Mouse (Mus musculus) MN1 (cell line): ENCODE data around the gene Actn3.
"Not testable (repeated sequence)": the region's sequence is repeated elsewhere in the genome, so short reads cannot be mapped to it uniquely, and the experiment has no call there.

Experiments used
- DNase-seq: peaks from one replicate; pipeline ENCODE4 v3.0.0-alpha.2; 2016; ENCODE audit warnings: low spot score

The Actn3 gene

GRCm38 (mm10) chr19:4877785-4878184, at the start of gene Actn3:
TSS of gene Actn3 (minus strand) at chr19:4877909.
- no peak for DNase-seq

- no peak for DNase-seq
Measured at GRCm38 (mm10) chr19:4925121-4925860, 47.6 kb upstream of the Actn3 start.

DNA sequence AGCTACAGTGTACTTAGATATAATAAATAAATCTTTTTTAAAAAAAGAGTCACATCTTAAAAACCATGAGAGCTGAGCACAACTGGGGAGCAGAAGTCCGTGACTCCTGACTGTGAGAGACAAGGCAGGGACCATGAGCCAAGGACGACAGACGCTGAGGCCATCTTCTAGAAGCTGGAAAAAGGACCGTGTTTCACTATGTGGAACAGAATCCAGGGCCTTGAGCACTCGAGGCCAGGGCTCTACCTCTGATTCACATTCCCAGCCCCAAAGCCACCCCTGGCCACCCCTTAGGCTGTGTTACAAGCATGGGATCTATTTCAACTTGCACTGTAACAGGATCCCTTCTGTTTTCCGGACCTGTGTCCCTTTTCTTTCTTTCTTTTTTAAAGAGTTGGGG, 41.9 kb upstream of the Actn3 start:
- DNase-seq: no peak

DNA sequence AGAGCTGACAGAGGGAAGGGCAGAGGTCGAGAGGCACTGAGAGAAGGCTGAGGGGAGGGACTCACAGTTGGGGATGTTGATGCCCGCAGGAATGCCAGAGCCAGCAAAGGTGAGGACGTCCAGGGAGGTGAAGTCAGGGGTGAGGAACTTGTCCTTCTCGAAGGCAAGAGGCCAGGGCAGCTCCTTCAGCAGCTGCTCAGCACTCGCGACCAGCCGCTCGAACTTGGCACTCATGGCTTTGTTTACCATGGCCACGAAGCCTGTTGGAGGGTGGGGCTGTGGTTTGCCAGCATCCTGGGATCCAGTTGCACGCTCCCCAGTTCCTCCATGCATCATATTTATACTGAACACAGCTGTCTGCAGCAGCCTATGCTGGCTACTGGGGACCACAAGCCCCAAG, 39.1 kb upstream of the Actn3 start:
- DNase-seq: no peak

GRCm38 (mm10) chr19:4915924-4916603, 38.4 kb upstream of the Actn3 start:
- DNase-seq: no peak

- no peak for DNase-seq
Measured at GRCm38 (mm10) chr19:4909376-4909775, 31.7 kb upstream of the Actn3 start.

- DNase-seq: no peak
Measured at GRCm38 (mm10) chr19:4908107-4908506, 30.4 kb upstream of the Actn3 start.

- DNase-seq: peak; percentile 71
Measured at GRCm38 (mm10) chr19:4905979-4906794, 28.5 kb upstream of the Actn3 start, which contains the start of gene Bbs1. TSS of gene Bbs1 (minus strand) at chr19:4906628.

GRCm38 (mm10) chr19:4899888-4900287, 22.2 kb upstream of the Actn3 start:
- no peak for DNase-seq

DNA sequence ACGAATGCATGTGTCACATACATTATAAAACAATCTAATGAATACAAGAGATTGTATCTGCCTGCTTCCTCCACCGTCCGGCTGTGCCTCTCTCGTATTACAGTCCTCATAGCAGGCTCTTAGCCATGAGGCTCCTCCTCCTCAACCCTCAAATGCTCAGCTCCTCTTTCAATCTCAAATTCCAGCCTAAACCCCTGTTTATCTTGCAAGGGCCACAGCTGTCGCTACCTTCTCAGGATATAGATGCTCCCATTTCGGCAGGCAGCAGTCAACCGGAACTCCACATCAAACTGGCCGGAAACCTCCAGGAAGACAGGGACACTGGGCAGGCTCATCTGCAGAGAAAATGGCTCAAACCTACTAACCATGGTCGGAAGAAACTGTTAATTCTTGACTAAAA, 21.3 kb upstream of the Actn3 start:
- DNase-seq: no peak

DNA sequence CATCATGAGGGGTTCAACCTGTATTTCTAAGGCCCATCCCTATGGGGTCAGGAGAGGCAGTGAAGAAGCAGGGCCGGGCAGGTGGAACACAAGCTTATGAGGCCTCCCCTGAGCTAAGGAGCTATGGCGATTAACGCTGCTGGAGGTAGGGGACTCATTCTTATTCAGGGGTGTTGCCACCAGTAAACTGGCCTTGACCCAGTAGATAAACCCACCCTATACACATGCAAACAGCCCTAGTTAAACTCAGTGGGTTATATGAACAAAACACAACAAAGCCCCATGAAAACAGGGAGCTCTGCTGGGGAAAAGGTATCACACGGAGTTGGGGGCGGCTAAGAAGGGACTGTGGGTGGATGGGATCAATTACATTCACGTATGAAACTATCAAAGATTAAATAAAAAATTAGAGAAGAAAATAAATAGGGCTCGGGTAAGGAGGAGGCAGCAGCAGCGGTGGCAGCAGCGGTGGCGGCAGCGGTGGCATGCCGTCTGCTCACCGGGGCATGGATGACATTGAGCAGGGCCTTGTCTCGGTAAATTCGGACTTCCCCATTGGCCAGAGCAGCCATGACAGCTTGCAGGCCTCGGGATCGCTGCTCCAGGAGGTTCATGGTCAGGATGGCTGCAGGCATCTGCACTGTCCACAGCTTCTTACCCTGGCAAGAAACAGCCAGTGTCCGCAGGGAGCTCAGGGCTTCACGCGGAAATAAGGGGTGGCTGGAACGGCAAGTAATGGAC, 19.2 kb upstream of the Actn3 start:
- no peak for DNase-seq

GRCm38 (mm10) chr19:4891798-4892197, 14.1 kb upstream of the Actn3 start:
- no peak for DNase-seq

DNA sequence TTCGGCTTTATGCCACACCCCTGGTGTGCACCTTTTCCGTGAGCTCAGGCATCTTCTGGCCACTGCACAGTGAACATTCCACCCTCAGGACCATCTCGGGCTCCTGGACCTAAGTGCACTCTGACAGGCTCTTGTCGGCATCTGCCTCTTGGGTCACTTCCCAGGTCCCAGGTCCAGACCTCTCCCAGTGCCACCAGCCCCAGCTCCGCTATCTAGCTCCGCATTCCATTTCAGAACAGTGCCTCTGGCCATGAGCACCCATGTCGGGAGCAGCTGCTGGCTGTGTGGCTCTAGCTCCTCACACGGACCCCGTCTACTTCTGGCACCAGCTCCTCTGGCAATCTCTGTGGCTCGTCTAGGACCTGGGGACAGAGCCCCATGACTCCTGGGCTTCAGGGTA, 12.1 kb upstream of the Actn3 start:
- no peak for DNase-seq

GRCm38 (mm10) chr19:4883961-4884360, 6.3 kb upstream of the Actn3 start:
- DNase-seq: no peak

GRCm38 (mm10) chr19:4879324-4879703, 1.6 kb upstream of the Actn3 start:
- no peak for DNase-seq

GRCm38 (mm10) chr19:4878405-4879323, 955 bp upstream of the Actn3 start, which contains the start of gene Zdhhc24:
TSS of gene Zdhhc24 (plus strand) at chr19:4878668.
- DNase-seq: peak; percentile 91

GRCm38 (mm10) chr19:4876755-4877154, 954 bp downstream of the Actn3 start:
- DNase-seq: no peak

DNA sequence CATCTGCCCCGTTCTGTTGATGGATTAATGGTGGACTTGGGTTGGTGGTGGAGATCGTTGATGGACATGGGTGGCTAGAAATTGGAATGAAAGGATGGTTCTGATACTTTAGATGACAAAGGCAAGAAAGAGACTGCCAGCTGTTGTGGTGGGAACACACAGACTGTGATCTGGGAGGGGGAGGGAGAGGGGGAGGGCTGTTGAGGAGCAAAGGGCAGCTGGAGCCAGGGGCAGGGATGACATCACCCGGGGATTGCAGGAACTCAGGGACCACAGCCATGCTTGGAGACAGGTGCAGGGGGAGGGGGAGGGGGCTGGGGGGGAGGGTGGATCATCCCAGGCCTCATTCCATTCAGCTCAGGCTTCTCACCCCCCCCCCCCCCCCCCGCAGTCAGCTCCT, 1.5 kb downstream of the Actn3 start:
- no peak for DNase-seq

GRCm38 (mm10) chr19:4874613-4875012, 3.1 kb downstream of the Actn3 start:
- DNase-seq: not testable (repeated sequence)

GRCm38 (mm10) chr19:4865147-4865546, 12.6 kb downstream of the Actn3 start:
- DNase-seq: no peak

GRCm38 (mm10) chr19:4863048-4863447, 14.7 kb downstream of the Actn3 start:
- DNase-seq: no peak
